Mouse (Mus musculus) left cerebral cortex, adult 11 months (tissue): ENCODE results near the gene Ccdc113.
"Not testable (repeated sequence)": the region's sequence is repeated elsewhere in the genome, so short reads cannot be mapped to it uniquely, and the experiment has no call there.

Source experiments
- DNase-seq: peaks from one replicate; pipeline ENCODE4 v3.0.0; 2022; ENCODE audit warnings: low spot score

The Ccdc113 gene

GRCm38 (mm10) chr8:95602168-95602567, 68.3 kb downstream of the Ccdc113 start:
- DNase-seq, result no peak

DNA sequence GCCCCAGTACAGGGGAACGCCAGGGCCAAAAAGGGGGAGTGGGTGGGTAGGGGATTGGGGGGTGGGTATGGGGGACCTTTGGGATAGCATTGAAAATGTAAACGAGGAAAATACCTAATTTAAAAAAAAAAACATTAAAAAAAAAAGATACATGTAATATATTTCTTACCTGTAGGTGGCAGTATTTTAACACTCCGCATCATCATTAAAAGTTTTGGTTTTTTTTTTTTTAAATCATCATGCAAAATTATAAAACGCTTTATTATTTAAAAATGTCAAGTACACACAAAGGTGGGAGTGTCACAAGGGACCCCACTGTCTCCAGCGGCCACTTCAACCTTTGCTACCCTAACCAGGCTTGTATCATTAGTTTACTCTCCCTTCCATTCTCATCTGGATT, 72.6 kb downstream of the Ccdc113 start:
- DNase-seq, result not testable (repeated sequence)

DNA sequence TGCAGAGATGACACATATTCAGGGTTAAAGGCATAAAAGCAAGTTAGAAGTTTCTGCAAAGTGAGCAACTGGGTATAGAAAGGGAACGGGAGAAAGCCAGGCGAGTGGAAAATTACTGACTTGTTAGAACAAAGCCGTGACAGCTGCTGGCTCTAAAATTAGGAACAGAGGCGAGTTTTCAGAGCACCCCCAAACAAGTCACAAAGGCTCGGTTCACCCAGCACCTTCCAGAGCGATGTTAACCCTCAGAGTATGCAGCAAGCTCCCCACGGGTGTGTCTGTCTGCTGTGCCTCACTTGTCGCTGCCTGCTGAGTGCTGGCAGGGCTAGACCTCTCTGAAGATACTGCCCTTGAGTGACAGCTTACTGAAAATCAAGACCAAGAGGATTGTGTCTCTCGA, 73.3 kb downstream of the Ccdc113 start:
- DNase-seq, result peak; percentile 58
